Mouse (Mus musculus) embryonic facial prominence, embryonic 10.5 days (tissue): ENCODE measurements around the gene Trim24. TPM values are rescaled to one million over a fixed set of nuclear protein-coding genes. Genes with fewer than 3 reads are reported as not detected.
"Not testable (repeated sequence)": the region's sequence is repeated elsewhere in the genome, so short reads cannot be mapped to it uniquely, and the experiment has no call there.

Source experiments
- DNase-seq: peaks from one replicate; pipeline ENCODE4 v3.0.0-alpha.2; 2017; ENCODE audit warnings: low spot score
- H3K27ac ChIP-seq: fragments of 300-500 bp; sonication (generic); replicated peaks from 2 replicates; pipeline ENCODE4 v1.5.1; 2016; ENCODE audit warnings: mild to moderate bottlenecking
- H3K27me3 ChIP-seq: fragments of 300-500 bp; sonication (generic); replicated peaks from 2 replicates; pipeline ENCODE4 v1.6.1; 2016; ENCODE audit warnings: low read depth, mild to moderate bottlenecking; ENCODE audit not compliant: poor library complexity, severe bottlenecking
- H3K36me3 ChIP-seq: fragments of 300-500 bp; sonication (generic); replicated peaks from 2 replicates; pipeline ENCODE4 v1.6.1; 2016; ENCODE audit warnings: mild to moderate bottlenecking, moderate library complexity
- H3K4me1 ChIP-seq: fragments of 300-500 bp; sonication (generic); 2 replicates; pipeline ENCODE4 v1.6.1; 2016
- H3K4me3 ChIP-seq: fragments of 300-500 bp; sonication (generic); 2 replicates; pipeline ENCODE4 v1.5.1; 2016; ENCODE audit warnings: mild to moderate bottlenecking, moderate library complexity
- H3K9me3 ChIP-seq: fragments of 300-500 bp; sonication (generic); 2 replicates; pipeline ENCODE4 v1.6.1; 2016; ENCODE audit warnings: mild to moderate bottlenecking
- WGBS: fragments of 180-500 bp; shearing (Covaris S2); methylation state at CpG from one replicate; pipeline ENCODE4 v1.1.7; 2016; 5-methylcytosine and 5-hydroxymethylcytosine counted together
- polyA plus RNA-seq: library from polyadenylated mRNA; unstranded; fragments of >200 nt; fragmentation: Nextera tagmentation; extraction: Ambion mirVana; gene quantifications from 2 replicates; pipeline ENCODE4 v1.2.1, GENCODE M21; 2016

The Trim24 gene
- polyA plus RNA-seq, 1 experiment from 2014 or later = 20.7 TPM

DNA sequence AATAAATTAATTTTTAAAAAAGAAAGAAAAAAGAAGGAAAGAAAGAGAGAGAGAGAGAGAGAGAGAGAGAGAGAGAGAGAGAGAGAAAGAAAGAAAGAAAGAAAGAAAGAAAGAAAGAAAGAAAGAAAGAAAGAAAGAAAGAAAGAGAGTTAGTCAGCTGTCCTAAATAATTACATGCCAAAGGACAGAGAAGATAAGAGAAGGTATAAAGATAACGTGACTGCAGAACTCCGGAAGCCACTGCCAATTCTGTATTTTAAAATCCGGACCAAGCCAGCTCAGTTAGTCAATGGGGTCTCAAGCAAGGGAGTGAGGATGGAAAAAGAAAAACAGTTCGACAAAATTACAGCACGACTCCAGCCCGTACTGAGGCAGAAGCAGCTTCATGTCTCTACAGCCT, 25.7 kb upstream of the Trim24 start:
- WGBS = 88% methylated on average over 6 of the region's 6 CpGs
- DNase-seq, H3K27me3 ChIP-seq, H3K36me3 ChIP-seq, H3K9me3 ChIP-seq, H3K27ac ChIP-seq, H3K4me1 ChIP-seq, H3K4me3 ChIP-seq: not testable (repeated sequence)

DNA sequence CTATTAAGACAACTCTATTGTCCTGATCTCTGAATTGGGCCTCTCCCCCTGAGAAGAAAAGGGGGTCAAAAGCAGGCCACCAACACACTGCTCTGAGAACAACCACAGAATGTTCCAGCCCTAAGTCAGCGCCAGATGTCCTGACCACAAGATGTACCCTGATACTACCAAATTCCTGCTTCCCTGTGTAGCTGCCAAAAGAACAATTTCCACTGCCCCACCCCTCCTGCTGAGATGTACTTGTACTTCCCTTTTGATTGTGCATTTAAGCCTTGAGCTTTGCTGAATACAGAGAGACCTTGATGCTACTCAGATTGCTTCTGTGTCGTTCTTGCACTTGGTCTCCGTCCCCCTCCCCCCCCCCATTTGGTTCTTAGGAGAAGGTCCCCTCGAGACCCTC, 23.1 kb upstream of the Trim24 start:
- H3K36me3 ChIP-seq, H3K27ac ChIP-seq, H3K27me3 ChIP-seq, H3K9me3 ChIP-seq, H3K4me1 ChIP-seq, H3K4me3 ChIP-seq, DNase-seq: not testable (repeated sequence)
- 90% methylated on average over 4 of the region's 4 CpGs for WGBS

- no peak overlapping the region for H3K4me3 ChIP-seq
- H3K27me3 ChIP-seq = no peaks in the 10 kb centered on the region
These were observed 19.3 kb upstream of the Trim24 start for GRCm38 (mm10) chr6:37851352-37851751.

GRCm38 (mm10) chr6:37853289-37853688, 17.3 kb upstream of the Trim24 start:
- Histone ChIP-seq H3K9me3 (no peaks in the 10 kb centered on the region), H3K27ac (no peak overlapping the region), H3K36me3 (no peaks in the 10 kb centered on the region), H3K4me1 (no peaks in the 10 kb centered on the region), H3K4me3 (no peak overlapping the region), H3K27me3 (no peaks in the 10 kb centered on the region)
- 93% methylated on average over 2 of the region's 2 CpGs for WGBS
- no peak for DNase-seq

More at GRCm38 (mm10) chr6:37851352-37851751, 19.3 kb upstream of the Trim24 start:
- no peaks in the 10 kb centered on the region for H3K36me3 ChIP-seq
- no peaks in the 10 kb centered on the region for H3K4me1 ChIP-seq
- no peak for DNase-seq
- 77% methylated on average over 2 of the region's 2 CpGs for WGBS
- H3K27ac ChIP-seq = no peak overlapping the region
- 0 out of 2 replicates have a peak, but pooled peaks cover 3% of the 10 kb centered on the region for H3K9me3 ChIP-seq

GRCm38 (mm10) chr6:37855384-37855783, 15.2 kb upstream of the Trim24 start:
- WGBS = 93% methylated on average over 2 of the region's 2 CpGs
- no peak overlapping the region for H3K27ac ChIP-seq
- H3K4me1 ChIP-seq = no peaks in the 10 kb centered on the region
- no peaks in the 10 kb centered on the region for H3K9me3 ChIP-seq
- no peak overlapping the region for H3K4me3 ChIP-seq
- DNase-seq = no peak
- no peaks in the 10 kb centered on the region for H3K36me3 ChIP-seq
- H3K27me3 ChIP-seq = no peaks in the 10 kb centered on the region

- H3K27ac ChIP-seq, H3K9me3 ChIP-seq, DNase-seq, H3K27me3 ChIP-seq, H3K4me3 ChIP-seq, H3K36me3 ChIP-seq, H3K4me1 ChIP-seq: not testable (repeated sequence)
- 92% methylated on average over 9 of the region's 9 CpGs for WGBS
These were observed 14.3 kb upstream of the Trim24 start for GRCm38 (mm10) chr6:37856300-37856699.

DNA sequence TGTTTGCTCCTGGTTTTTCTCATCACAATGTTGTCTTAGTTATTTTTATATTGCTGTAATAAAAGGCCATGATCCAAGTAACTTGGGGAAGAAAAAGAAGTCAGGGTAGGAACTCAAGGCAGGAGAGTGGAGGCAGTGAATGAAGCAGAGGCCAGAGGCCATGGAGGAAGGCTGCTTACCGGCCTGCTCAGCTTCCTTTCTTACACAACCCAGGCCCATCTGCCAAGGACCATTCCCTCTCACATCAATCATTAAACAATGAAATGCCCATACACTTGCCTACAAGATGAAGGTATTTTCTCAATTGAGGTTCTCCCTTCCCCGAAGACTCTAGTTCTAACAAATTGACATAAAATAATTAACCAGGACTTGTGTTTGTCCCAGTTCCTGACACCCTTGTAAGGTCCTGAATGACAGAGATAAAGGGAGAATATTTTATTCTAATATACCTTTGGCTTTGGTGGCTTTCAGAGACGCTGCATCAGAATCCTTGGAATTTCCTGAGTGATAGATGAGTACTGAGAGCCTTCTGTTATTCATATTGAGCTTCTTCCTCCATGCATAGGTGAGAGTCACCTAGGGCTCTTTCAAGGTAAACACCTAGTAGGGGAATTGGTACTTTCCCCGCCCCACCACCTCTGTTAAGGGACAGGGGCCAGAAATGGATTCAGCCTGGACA, 13.3 kb upstream of the Trim24 start:
- H3K4me1 ChIP-seq = no peaks in the 10 kb centered on the region
- H3K27me3 ChIP-seq = no peaks in the 10 kb centered on the region
- no peak for DNase-seq
- no peaks in the 10 kb centered on the region for H3K36me3 ChIP-seq
- H3K27ac ChIP-seq = no peak overlapping the region
- 76% methylated on average over 4 of the region's 4 CpGs for WGBS
- no peak overlapping the region for H3K4me3 ChIP-seq
- H3K9me3 ChIP-seq = no peaks in the 10 kb centered on the region

GRCm38 (mm10) chr6:37858126-37858525, 12.5 kb upstream of the Trim24 start:
- H3K9me3 ChIP-seq = no peaks in the 10 kb centered on the region
- no peaks in the 10 kb centered on the region for H3K27me3 ChIP-seq
- no peak overlapping the region for H3K4me3 ChIP-seq
- H3K36me3 ChIP-seq = no peaks in the 10 kb centered on the region
- DNase-seq = no peak
- 82% methylated on average over 4 of the region's 4 CpGs for WGBS
- no peak overlapping the region for H3K27ac ChIP-seq
- no peaks in the 10 kb centered on the region for H3K4me1 ChIP-seq

GRCm38 (mm10) chr6:37862893-37863292, 7.7 kb upstream of the Trim24 start:
- Histone ChIP-seq H3K27me3 (no peaks in the 10 kb centered on the region), H3K36me3 (no peaks in the 10 kb centered on the region), H3K4me1 (no peaks in the 10 kb centered on the region), H3K4me3 (no peak overlapping the region), H3K27ac (no peak overlapping the region), H3K9me3 (no peaks in the 10 kb centered on the region)
- DNase-seq = no peak
- WGBS = 90% methylated on average over 7 of the region's 7 CpGs

- Histone ChIP-seq H3K4me3 (no peak overlapping the region), H3K27ac (no peak overlapping the region), H3K36me3 (no peaks in the 10 kb centered on the region), H3K9me3 (no peaks in the 10 kb centered on the region), H3K4me1 (no peaks in the 10 kb centered on the region), H3K27me3 (no peaks in the 10 kb centered on the region)
- DNase-seq = no peak
- 70% methylated on average over 2 of the region's 2 CpGs for WGBS
These were observed 6.5 kb upstream of the Trim24 start for GRCm38 (mm10) chr6:37863961-37864730.

DNA sequence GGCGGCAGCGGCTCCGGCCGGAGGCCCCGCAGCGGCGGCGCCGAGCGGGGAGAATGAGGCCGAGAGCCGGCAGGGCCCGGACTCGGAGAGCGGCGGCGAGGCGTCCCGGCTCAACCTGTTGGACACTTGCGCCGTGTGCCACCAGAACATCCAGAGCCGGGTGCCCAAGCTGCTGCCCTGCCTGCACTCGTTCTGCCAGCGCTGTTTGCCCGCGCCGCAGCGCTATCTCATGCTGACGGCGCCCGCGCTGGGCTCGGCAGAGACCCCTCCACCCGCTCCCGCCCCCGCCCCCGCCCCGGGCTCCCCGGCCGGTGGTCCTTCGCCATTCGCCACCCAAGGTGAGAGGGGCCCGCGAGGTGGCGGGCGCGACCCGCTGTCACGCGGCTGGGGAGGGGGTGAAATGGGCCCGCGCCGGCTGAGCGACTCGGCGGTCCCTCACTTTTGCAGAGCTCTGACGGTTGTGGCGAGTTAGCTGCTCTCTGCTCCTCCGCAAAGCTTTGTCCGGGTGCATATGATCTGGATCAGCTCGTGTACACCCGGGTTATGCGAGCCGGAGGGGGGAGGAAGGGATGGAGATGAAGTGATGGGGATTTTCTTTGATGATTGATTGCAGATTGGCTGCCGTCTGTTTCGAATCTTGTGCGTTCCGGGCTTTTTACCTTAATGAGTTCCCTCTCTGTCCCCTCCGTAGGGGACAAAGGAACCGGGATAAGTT, 683 bp downstream of the Trim24 start:
- Histone ChIP-seq H3K4me1 (no peaks in the 10 kb centered on the region), H3K27ac (peak overlapping the region; percentile 98), H3K4me3 (peak overlapping the region; percentile 82), H3K27me3 (no peaks in the 10 kb centered on the region), H3K36me3 (peaks cover 41% of the 10 kb centered on the region), H3K9me3 (peaks cover 43% of the 10 kb centered on the region)
- WGBS = under 1% methylated on average over 70 of the region's 70 CpGs
- DNase-seq = peak; percentile 86

DNA sequence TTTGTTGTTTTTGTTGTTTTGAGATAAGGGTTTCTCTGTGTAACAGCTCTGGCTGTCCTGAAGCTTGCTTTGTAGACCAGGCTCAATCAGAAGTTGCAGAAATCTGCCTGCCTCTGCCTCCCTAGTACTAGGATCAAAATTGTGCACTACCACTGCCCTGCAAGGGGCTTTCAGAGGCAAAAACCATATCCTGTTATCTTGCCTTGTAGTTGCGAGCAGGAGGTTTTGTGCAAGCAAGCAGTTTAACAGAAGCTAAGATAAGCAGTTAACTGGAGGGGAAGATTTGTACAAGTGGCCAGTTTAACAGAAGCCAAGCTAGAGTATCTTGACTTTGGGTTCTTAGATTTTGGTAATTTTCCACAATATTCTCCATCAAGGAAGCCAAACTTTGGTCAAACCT, 2.2 kb downstream of the Trim24 start:
- peaks cover 59% of the 10 kb centered on the region for H3K9me3 ChIP-seq
- H3K27me3 ChIP-seq = no peaks in the 10 kb centered on the region
- 89% methylated on average over 1 of the region's 1 CpGs for WGBS
- peak overlapping the region; percentile 82; the same call in 1 of the 2 replicates for H3K4me3 ChIP-seq
- H3K4me1 ChIP-seq = no peaks in the 10 kb centered on the region
- no peak overlapping the region for H3K27ac ChIP-seq
- DNase-seq = no peak
- H3K36me3 ChIP-seq = peaks cover 57% of the 10 kb centered on the region

DNA sequence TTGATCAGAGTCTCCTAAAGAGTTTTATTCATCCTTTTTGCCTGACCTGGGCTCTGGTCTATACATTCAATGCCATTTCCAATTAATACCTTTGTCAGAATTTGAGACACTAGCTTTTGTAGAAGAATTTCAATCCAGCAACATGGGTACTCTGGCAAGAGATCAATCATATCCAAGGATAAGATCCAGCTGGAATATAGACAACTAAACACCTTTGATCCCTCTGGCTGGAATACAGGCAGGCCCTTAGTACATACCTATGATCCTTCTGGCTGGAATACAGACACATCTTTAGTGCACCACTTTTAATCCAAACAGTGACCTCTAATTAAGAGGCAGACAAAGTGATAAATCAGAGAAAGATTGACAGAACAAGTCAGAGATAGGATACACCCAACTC, 3.1 kb downstream of the Trim24 start:
- no peaks in the 10 kb centered on the region for H3K4me1 ChIP-seq
- no peak for DNase-seq
- no peaks in the 10 kb centered on the region for H3K27me3 ChIP-seq
- no peak overlapping the region for H3K27ac ChIP-seq
- peaks cover 66% of the 10 kb centered on the region for H3K9me3 ChIP-seq
- H3K36me3 ChIP-seq = peaks cover 66% of the 10 kb centered on the region
- no peak overlapping the region for H3K4me3 ChIP-seq
